Mouse (Mus musculus) ES-E14 (cell line): ENCODE results near the gene Klhl12.

ENCODE experiments used
- HCFC1 ChIP-seq: IDR thresholded peaks from 2 replicates; pipeline ENCODE4 v1.6.1; 2012; ENCODE audit warnings: low read length, inconsistent platforms, borderline replicate concordance; ENCODE audit not compliant: insufficient read depth
- MAFK ChIP-seq: IDR thresholded peaks from 2 replicates; pipeline ENCODE4 v1.6.1; 2014; ENCODE audit warnings: mild to moderate bottlenecking, low read depth, low read length, inconsistent platforms; ENCODE audit not compliant: insufficient read depth
- ZC3H11A ChIP-seq: IDR thresholded peaks from 2 replicates; pipeline ENCODE4 v1.6.1; 2012; ENCODE audit warnings: low read depth, mild to moderate bottlenecking, inconsistent platforms, low read length, borderline replicate concordance

GRCm38 (mm10) chr1:134490903-134491801 is 35.8 kb downstream of the Klhl12 start:
- no peak for TF ChIP-seq HCFC1
- no peak for TF ChIP-seq MAFK
- no peak for TF ChIP-seq ZC3H11A
